Comparison of ENCODE assay signal across 21 mouse cellular contexts in the genomic region with DNA sequence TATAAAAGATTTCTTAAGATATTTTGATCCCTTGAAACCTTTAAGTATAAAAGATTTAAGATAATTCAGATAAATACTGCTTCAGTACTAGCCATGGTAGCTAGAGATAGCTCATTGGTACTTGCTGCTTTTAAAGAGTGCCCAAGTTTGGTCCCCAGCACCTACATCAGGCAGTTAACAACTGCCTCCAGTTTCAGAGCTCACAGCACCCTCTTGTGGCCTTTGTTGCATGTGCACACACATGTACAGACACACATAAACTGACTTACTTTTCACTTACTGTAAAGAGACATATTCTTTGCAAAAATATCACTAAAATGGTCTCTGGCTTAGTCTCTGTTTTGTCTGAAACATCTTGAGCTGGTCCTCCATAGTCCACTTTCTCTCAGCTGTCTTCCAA. TPM values are rescaled to one million over a fixed set of nuclear protein-coding genes. Genes with fewer than 3 reads are reported as not detected.
A peak's percentile ranks its signal among the peaks of the same experiment; 100 is the strongest.
DNase-seq lines count a peak whose midpoint lies in the region; ATAC-seq and TF ChIP-seq lines count a peak whose summit lies in the region.
"Had no signal": no experiment of that assay in that cellular context is flagged by ENCODE, and none has a peak within 500 bp of the region (broad histone marks: within the 10 kb centered on the region; RNA-seq: fewer than 3 reads in every experiment).

No protein-coding gene starts in this region.

- no peak for TF ChIP-seq POLR2A in liver, adult 2 months (IDR thresholded peaks at IDR 0.05; ENCODE audit: extremely low read depth, insufficient read depth, low read length)

- H3K4me1 ChIP-seq in liver, adult 2 months (ENCODE audit: control insufficient read depth, insufficient read depth, low read length), result no peaks in the 10 kb centered on the region
- H3K4me1 ChIP-seq in liver, embryonic 12.5 days, result no peaks in the 10 kb centered on the region
- H3K4me1 ChIP-seq: embryonic facial prominence, embryonic 12.5 days; heart, embryonic 13.5 days; liver, embryonic 15.5 days; midbrain, embryonic 12.5 days; stomach, embryonic 15.5 days had no signal

- H3K36me3 ChIP-seq in liver, adult 2 months (ENCODE audit: control insufficient read depth, insufficient read depth, low read length), result peaks cover 32% of the 10 kb centered on the region
- H3K36me3 ChIP-seq in liver, embryonic 12.5 days, result peaks cover 71% of the 10 kb centered on the region

- no peak overlapping the region for H3K27ac ChIP-seq in gastrocnemius, adult 2 months
- H3K27ac ChIP-seq in liver, adult 2 months (replicated peaks; ENCODE audit: insufficient read depth, low read depth, low read length), result no peak overlapping the region
- H3K27ac ChIP-seq in liver, embryonic 12.5 days, result no peak overlapping the region
- H3K27ac ChIP-seq: embryonic facial prominence, embryonic 12.5 days; heart, embryonic 13.5 days; liver, embryonic 15.5 days; midbrain, embryonic 12.5 days; stomach, embryonic 15.5 days had no signal

- no peaks in the 10 kb centered on the region for H3K27me3 ChIP-seq in liver, adult 2 months (ENCODE audit: control insufficient read depth, insufficient read depth, low read length)
- no peaks in the 10 kb centered on the region for H3K27me3 ChIP-seq in liver, embryonic 12.5 days (replicated peaks)
- H3K27me3 ChIP-seq: embryonic facial prominence, embryonic 12.5 days; heart, embryonic 13.5 days; liver, embryonic 15.5 days; midbrain, embryonic 12.5 days; stomach, embryonic 15.5 days had no signal

- ATAC-seq in liver, embryonic 12.5 days, result no peak
- ATAC-seq: forebrain, embryonic 16.5 days had no signal

- no peaks in the 10 kb centered on the region for H3K9me3 ChIP-seq in liver, embryonic 12.5 days (replicated peaks)
- H3K9me3 ChIP-seq: embryonic facial prominence, embryonic 12.5 days; stomach, embryonic 15.5 days had no signal

- peak; percentile 7; the same call in 1 of the 2 replicates for TF ChIP-seq CTCF in gastrocnemius, adult 2 months (IDR thresholded peaks at IDR 0.05)
- TF ChIP-seq CTCF in liver, adult 2 months (IDR thresholded peaks at IDR 0.05; ENCODE audit: low read depth, low read length), result peak; percentile 9; the same call in 1 of the 2 replicates

- no peak overlapping the region for H3K4me3 ChIP-seq in gastrocnemius, adult 2 months
- H3K4me3 ChIP-seq in liver, adult 2 months (ENCODE audit: insufficient read depth, low read depth, low read length), result no peak overlapping the region
- H3K4me3 ChIP-seq in liver, embryonic 12.5 days, result no peak overlapping the region
- H3K4me3 ChIP-seq: embryonic facial prominence, embryonic 12.5 days; heart, embryonic 13.5 days; liver, embryonic 15.5 days; midbrain, embryonic 12.5 days; stomach, embryonic 15.5 days had no signal

- H3K9ac ChIP-seq in liver, adult 2 months (ENCODE audit: low read depth, low read length), result no peak overlapping the region
- no peak overlapping the region for H3K9ac ChIP-seq in liver, embryonic 12.5 days
- H3K9ac ChIP-seq: embryonic facial prominence, embryonic 12.5 days; heart, embryonic 13.5 days; liver, embryonic 15.5 days; midbrain, embryonic 12.5 days; stomach, embryonic 15.5 days had no signal

- peaks cover 13% of the 10 kb centered on the region; the same call in 1 of the 2 replicates for H3K79me2 ChIP-seq in liver, adult 2 months (ENCODE audit: control insufficient read depth, insufficient read depth, low read length)

- no peak for DNase-seq in gastrocnemius, adult 2 months
- DNase-seq in gastrocnemius, adult 8-10 months (ENCODE audit: low spot score in 2 of 2), result no peak
- DNase-seq in liver, adult 2 months (ENCODE audit: extremely low read depth, low read depth, low spot score), result no peak
- peak; percentile 20 for DNase-seq in CD4-positive helper T cell, adult 2 months (ENCODE audit: low read depth, low spot score)
- peak; percentile 72 for DNase-seq in R1 (ENCODE audit: low read depth, low spot score)
- DNase-seq in spleen, adult 18-20 months, result no peak
- no peak for DNase-seq in layer of hippocampus, adult 11-12 months (ENCODE audit: low spot score)
- DNase-seq: adrenal gland, postnatal 25 days; cerebellum, adult 18-20 months; gastrocnemius, postnatal 10 days; heart, postnatal 36 days; lung, postnatal 4 days; retina, postnatal 1 day had no signal

- intact Hi-C loops in gastrocnemius, adult 2 months (cut with DNase I), result no loop called here

- no peak overlapping the region for H3K4me2 ChIP-seq in liver, embryonic 12.5 days
- H3K4me2 ChIP-seq: embryonic facial prominence, embryonic 12.5 days; heart, embryonic 13.5 days; liver, embryonic 15.5 days; midbrain, embryonic 12.5 days; stomach, embryonic 15.5 days had no signal

RNA-seq across cellular contexts. Expression of gene Zfp961, which starts 15.6 kb away (rescaled TPM):
- total RNA-seq in gastrocnemius, adult 2 months (2021), result 1 to 10 TPM; 2.7 to 5.4 TPM
- 1 to 10 TPM; 1.3 to 2.3 (median 2.2) TPM for total RNA-seq in gastrocnemius, adult 8-10 months (2022)
- total RNA-seq in liver, adult 2 months (2014; rRNA removed), result 5.8 and 7.5 TPM in 2 replicates
- 2.7 and 3.8 TPM in 2 replicates for polyA plus RNA-seq in liver, adult 2 months (2012; rRNA removed)
- 13.4 and 14.1 TPM in 2 replicates for polyA plus RNA-seq in liver, embryonic 12.5 days (2016; fragmentation: Nextera tagmentation; extraction: Ambion mirVana)

RNA-seq across cellular contexts. Expression of gene Cyp4f18, which starts 43.0 kb away (rescaled TPM):
- total RNA-seq in gastrocnemius, adult 2 months (2021), result under 1 TPM; 0.31 to 0.47 TPM
- total RNA-seq in gastrocnemius, adult 8-10 months (2022), result under 1 TPM in 2 of 4 experiments, not detected in 2; 0.54 to 0.91 TPM
- total RNA-seq in liver, adult 2 months (2014; rRNA removed), result 0.74 TPM in 2 replicates
- polyA plus RNA-seq in liver, adult 2 months (2012; rRNA removed), result 0.36 and 1.2 TPM in 2 replicates
- polyA plus RNA-seq in liver, embryonic 12.5 days (2016; fragmentation: Nextera tagmentation; extraction: Ambion mirVana), result 1.1 TPM in 2 replicates
- total RNA-seq: left cerebral cortex, postnatal 36 days had no signal

RNA-seq across cellular contexts. Expression of gene Zfp617, which starts 58.0 kb away (rescaled TPM):
- 10 to 100 TPM; 19.7 to 20.5 TPM for total RNA-seq in gastrocnemius, adult 2 months (2021)
- 10 to 100 TPM; 17.1 to 20.4 (median 18.5) TPM for total RNA-seq in gastrocnemius, adult 8-10 months (2022)
- total RNA-seq in liver, adult 2 months (2014; rRNA removed), result 12.7 and 16.9 TPM in 2 replicates
- polyA plus RNA-seq in liver, adult 2 months (2012; rRNA removed), result 1.7 and 2.0 TPM in 2 replicates
- polyA plus RNA-seq in liver, embryonic 12.5 days (2016; fragmentation: Nextera tagmentation; extraction: Ambion mirVana), result 12.4 and 13.1 TPM in 2 replicates

RNA-seq across cellular contexts. Expression of gene Zfp882, which starts 58.0 kb away (rescaled TPM):
- total RNA-seq in gastrocnemius, adult 2 months (2021), result 1 to 10 TPM; 2.8 to 4.2 TPM
- total RNA-seq in gastrocnemius, adult 8-10 months (2022), result 1 to 10 TPM; 2.5 to 4.2 (median 3.2) TPM
- 3.4 and 3.9 TPM in 2 replicates for total RNA-seq in liver, adult 2 months (2014; rRNA removed)
- polyA plus RNA-seq in liver, adult 2 months (2012; rRNA removed), result 0.16 and 0.76 TPM in 2 replicates
- 1.1 and 1.4 TPM in 2 replicates for polyA plus RNA-seq in liver, embryonic 12.5 days (2016; fragmentation: Nextera tagmentation; extraction: Ambion mirVana)

Comparison
In these comparisons a context has a peak if more than half of its experiments do, and no peak if none do; other contexts are left out.
1. DNase-seq: peak in CD4-positive helper T cell, adult 2 months (single experiment) and R1 (single experiment); none in gastrocnemius, adult 2 months (single experiment), gastrocnemius, adult 8-10 months (0 of 2), liver, adult 2 months (single experiment), spleen, adult 18-20 months (0 of 2) and layer of hippocampus, adult 11-12 months (single experiment).